Mouse (Mus musculus) neural tube, embryonic 12.5 days (tissue): ENCODE measurements at regions not wholly inside any gene's neighbourhood (a gene's known extent, or its start where the extent isn't known, plus 50 kb on each side); places are given as distances from the start of the nearest gene placed in this dataset.

Experiments used
- ATAC-seq: fragments of 200-750 bp; cut with Nextera tagmentation; 2 replicates; pipeline ENCODE4 v1.8.0; 2017; ENCODE audit warnings: low read depth, mild to moderate bottlenecking, moderate TSS enrichment, moderate library complexity; ENCODE audit not compliant: low FRiP score
- H3K27ac ChIP-seq: fragments of 300-500 bp; sonication (generic); 2 replicates; pipeline ENCODE4 v1.5.1; 2016
- H3K27me3 ChIP-seq: fragments of 300-500 bp; sonication (generic); replicated peaks from 2 replicates; pipeline ENCODE4 v1.6.1; 2016; ENCODE audit warnings: mild to moderate bottlenecking
- H3K36me3 ChIP-seq: fragments of 300-500 bp; sonication (generic); 2 replicates; pipeline ENCODE4 v1.6.1; 2016; ENCODE audit warnings: mild to moderate bottlenecking
- H3K4me1 ChIP-seq: fragments of 300-500 bp; sonication (generic); 2 replicates; pipeline ENCODE4 v1.6.1; 2016
- H3K4me2 ChIP-seq: fragments of 300-500 bp; sonication (generic); replicated peaks from 2 replicates; pipeline ENCODE4 v1.6.1; 2016; ENCODE audit warnings: mild to moderate bottlenecking
- H3K4me3 ChIP-seq: fragments of 300-500 bp; sonication (generic); 2 replicates; pipeline ENCODE4 v1.5.1; 2016
- H3K9ac ChIP-seq: fragments of 300-500 bp; sonication (generic); 2 replicates; pipeline ENCODE4 v1.6.1; 2016; ENCODE audit warnings: mild to moderate bottlenecking
- H3K9me3 ChIP-seq: fragments of 300-500 bp; sonication (generic); 2 replicates; pipeline ENCODE4 v1.6.1; 2016; ENCODE audit warnings: mild to moderate bottlenecking
- WGBS: fragments of 180-500 bp; shearing (Covaris S2); methylation state at CpG from one replicate; pipeline ENCODE4 v1.1.7; 2016; 5-methylcytosine and 5-hydroxymethylcytosine counted together

- Histone ChIP-seq H3K27me3 (no peaks in the 10 kb centered on the region), H3K4me2 (no peak overlapping the region), H3K4me3 (no peak overlapping the region), H3K36me3 (no peaks in the 10 kb centered on the region), H3K9me3 (no peaks in the 10 kb centered on the region), H3K9ac (no peak overlapping the region), H3K27ac (no peak overlapping the region), H3K4me1 (no peaks in the 10 kb centered on the region)
- WGBS, result 91% methylated on average over 14 of the region's 14 CpGs
- ATAC-seq, result no peak
Measured at GRCm38 (mm10) chr17:29775836-29776235, 59.0 kb upstream of the Ccdc167 start.

GRCm38 (mm10) chr17:29773339-29773738 is 56.5 kb upstream of the Ccdc167 start:
- Histone ChIP-seq H3K27me3 (no peaks in the 10 kb centered on the region), H3K4me1 (no peaks in the 10 kb centered on the region), H3K27ac (no peak overlapping the region), H3K9ac (no peak overlapping the region), H3K4me2 (no peak overlapping the region), H3K36me3 (no peaks in the 10 kb centered on the region), H3K4me3 (no peak overlapping the region), H3K9me3 (no peaks in the 10 kb centered on the region)
- 17% methylated on average over 14 of the region's 14 CpGs for WGBS
- 0 out of 2 replicates have a peak, but pooled peaks have one; percentile 13 for ATAC-seq

- H3K27ac ChIP-seq, result no peak overlapping the region
- H3K4me3 ChIP-seq, result no peak overlapping the region
- no peak overlapping the region for H3K9ac ChIP-seq
- no peak for ATAC-seq
- no peaks in the 10 kb centered on the region for H3K4me1 ChIP-seq
- no peaks in the 10 kb centered on the region for H3K9me3 ChIP-seq
- no peaks in the 10 kb centered on the region for H3K36me3 ChIP-seq
- 66% methylated on average over 9 of the region's 9 CpGs for WGBS
- H3K27me3 ChIP-seq, result no peaks in the 10 kb centered on the region
- H3K4me2 ChIP-seq, result no peak overlapping the region
Measured at GRCm38 (mm10) chr17:29770914-29771313, 54.1 kb upstream of the Ccdc167 start.

- no peaks in the 10 kb centered on the region for H3K36me3 ChIP-seq
- 86% methylated on average over 10 of the region's 10 CpGs for WGBS
- H3K4me3 ChIP-seq, result no peak overlapping the region
- no peak overlapping the region for H3K9ac ChIP-seq
- no peak overlapping the region for H3K27ac ChIP-seq
- no peaks in the 10 kb centered on the region for H3K27me3 ChIP-seq
- H3K9me3 ChIP-seq, result no peaks in the 10 kb centered on the region
- H3K4me2 ChIP-seq, result no peak overlapping the region
- H3K4me1 ChIP-seq, result no peaks in the 10 kb centered on the region
- ATAC-seq, result no peak
Measured at GRCm38 (mm10) chr17:29769631-29770030, 52.8 kb upstream of the Ccdc167 start.

GRCm38 (mm10) chr17:29769143-29769542 is 52.3 kb upstream of the Ccdc167 start:
- no peak overlapping the region for H3K27ac ChIP-seq
- 77% methylated on average over 7 of the region's 7 CpGs for WGBS
- no peak overlapping the region for H3K4me3 ChIP-seq
- H3K9ac ChIP-seq, result no peak overlapping the region
- no peaks in the 10 kb centered on the region for H3K4me1 ChIP-seq
- H3K4me2 ChIP-seq, result no peak overlapping the region
- no peaks in the 10 kb centered on the region for H3K9me3 ChIP-seq
- no peak for ATAC-seq
- H3K36me3 ChIP-seq, result no peaks in the 10 kb centered on the region
- H3K27me3 ChIP-seq, result no peaks in the 10 kb centered on the region

GRCm38 (mm10) chr17:29768642-29769041 is 51.8 kb upstream of the Ccdc167 start:
- Histone ChIP-seq H3K4me1 (no peaks in the 10 kb centered on the region), H3K27me3 (no peaks in the 10 kb centered on the region), H3K9me3 (no peaks in the 10 kb centered on the region), H3K36me3 (no peaks in the 10 kb centered on the region), H3K4me3 (no peak overlapping the region), H3K9ac (no peak overlapping the region), H3K27ac (no peak overlapping the region), H3K4me2 (no peak overlapping the region)
- no peak for ATAC-seq
- WGBS, result 72% methylated on average over 5 of the region's 5 CpGs
